Mouse (Mus musculus): ENCODE measurements around the gene Soga3. TPM values are rescaled to one million over a fixed set of nuclear protein-coding genes. Genes with fewer than 3 reads are reported as not detected.
A peak's percentile ranks its signal among the peaks of the same experiment; 100 is the strongest.

Soga3 gene
- total RNA-seq (2014; fragmentation: Nextera tagmentation): not detected in 2 replicates
- total RNA-seq (2017): not detected in 2 replicates

DNA sequence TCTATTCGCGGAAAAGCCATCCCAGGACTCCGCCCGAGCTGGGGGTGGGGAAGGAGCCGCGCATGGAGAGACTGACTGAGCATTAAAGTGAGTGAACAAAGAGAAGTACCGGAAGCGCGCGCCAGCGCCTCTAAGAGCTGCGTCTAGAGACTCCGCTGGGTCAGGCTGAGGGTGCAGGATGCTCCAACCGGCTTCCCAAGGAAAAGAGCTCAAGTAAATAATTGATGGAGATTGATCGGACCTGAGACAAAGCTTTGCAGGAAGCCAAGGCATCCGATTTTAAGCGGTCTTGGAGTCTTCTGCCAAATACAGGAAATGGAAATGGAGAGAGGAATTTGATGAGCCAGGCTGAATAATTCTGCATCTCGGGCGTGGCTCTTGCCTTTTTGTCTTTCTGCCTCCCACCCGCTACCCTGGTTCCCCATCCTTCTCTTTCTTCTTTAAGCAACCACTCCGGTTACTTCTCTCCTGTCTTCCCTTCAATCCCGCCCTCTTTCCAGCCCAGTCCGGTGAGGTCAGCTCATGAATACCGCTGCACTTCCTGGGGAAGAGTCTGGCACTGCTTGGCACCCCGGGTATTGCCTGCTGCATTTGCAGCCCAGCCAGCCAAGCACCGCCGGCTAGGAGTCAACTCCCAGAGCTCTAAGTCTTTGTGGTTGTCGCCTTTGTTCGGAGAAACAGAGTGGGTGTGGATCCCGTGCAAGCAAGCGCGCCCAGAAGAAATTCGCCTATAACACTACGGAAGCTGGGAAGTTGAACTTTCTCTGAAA, at the start of gene Soga3:
TSS of gene Soga3 (plus strand) at position 274 of the 770 bp plus-strand sequence.
- ATAC-seq (replicated peaks; ENCODE audit: low FRiP score, low TSS enrichment, poor library complexity, severe bottlenecking): no peak

DNA sequence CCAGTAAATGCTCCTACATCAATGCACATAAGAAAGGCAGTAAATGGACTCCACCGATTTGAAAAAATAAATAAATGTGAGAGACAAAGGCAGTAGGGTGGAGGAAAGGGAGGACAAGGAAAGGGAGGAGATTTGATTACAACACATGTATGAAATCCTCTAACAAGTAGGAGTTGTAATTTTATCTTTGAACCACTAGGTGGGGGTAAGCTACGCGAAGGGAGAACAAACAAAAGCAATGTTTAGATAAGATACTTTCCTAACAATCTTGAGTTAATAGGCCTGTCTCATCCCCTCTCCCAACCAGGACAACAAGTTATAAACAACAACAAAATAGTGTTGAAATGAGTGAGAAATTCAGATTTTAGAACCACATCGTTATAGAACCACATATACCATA, 36.7 kb upstream of the Soga3 start:
- ATAC-seq (replicated peaks; ENCODE audit: low FRiP score, low TSS enrichment, poor library complexity, severe bottlenecking): peak; percentile 52; the same call in 1 of the 2 replicates

DNA sequence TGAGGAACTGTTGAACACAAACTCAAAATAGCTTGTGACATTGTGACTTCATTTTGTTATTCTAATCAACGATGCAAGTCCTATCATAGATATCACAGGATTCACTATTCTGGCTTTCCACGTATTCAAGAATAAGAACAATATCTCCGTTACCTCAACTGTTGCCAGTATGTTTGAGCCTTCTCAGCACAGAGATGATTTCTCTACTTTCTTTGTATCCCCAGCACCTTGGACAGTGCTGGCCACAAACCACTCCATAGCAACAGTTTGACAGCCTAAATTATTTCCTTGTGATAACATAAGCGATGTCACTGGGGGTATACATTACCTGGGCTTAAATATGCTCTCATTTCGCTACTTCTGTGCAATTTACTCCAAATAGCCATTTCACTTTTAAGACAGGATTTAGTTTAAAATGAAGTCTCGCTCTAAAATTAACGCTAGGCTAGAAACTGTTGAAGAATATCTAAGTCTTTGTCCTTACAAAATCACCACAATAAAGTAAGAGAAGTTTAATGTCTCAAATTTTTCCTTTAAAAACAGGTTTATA, 1.0 kb upstream of the Soga3 start:
- ATAC-seq (replicated peaks; ENCODE audit: low FRiP score, low TSS enrichment, poor library complexity, severe bottlenecking): no peak

DNA sequence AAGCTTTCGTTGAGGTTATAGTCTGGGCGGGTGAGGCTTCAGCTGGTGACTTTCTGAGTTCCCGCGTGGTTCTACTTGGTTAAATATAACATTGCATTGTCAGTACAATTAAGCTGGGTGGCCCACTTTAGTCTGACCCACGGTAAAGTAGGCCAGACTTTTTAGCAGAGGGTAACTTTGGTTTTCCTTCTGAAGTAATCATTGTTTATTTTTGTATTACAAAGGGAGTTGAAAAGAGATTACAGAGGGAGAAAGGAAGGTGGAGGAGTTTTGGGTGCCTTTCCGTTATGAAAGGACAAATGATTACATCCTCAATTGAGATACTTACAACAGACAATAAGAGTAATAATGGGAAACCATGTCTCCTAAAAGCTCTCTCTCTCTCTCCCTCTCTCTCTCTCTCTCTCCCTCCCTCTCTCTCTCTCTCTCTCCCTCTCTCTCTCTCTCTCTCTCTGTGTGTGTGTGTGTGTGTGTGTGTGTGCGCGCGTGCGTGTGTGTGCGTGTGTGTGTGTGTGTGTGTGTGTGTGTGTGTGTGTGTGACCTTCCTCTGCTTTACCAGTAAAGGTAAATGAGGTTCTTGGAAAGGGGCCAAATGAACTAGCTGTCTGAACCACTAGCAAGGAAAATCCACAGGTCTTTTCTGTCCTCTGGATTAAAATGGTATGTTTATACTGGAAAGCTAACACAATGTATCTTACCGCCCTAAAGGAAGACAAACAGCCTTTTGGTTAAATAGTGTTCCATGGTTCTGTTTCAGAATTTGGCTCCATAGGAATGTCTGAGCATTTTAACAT, 1.2 kb downstream of the Soga3 start:
- no peak for ATAC-seq (replicated peaks; ENCODE audit: low FRiP score, low TSS enrichment, poor library complexity, severe bottlenecking)

DNA sequence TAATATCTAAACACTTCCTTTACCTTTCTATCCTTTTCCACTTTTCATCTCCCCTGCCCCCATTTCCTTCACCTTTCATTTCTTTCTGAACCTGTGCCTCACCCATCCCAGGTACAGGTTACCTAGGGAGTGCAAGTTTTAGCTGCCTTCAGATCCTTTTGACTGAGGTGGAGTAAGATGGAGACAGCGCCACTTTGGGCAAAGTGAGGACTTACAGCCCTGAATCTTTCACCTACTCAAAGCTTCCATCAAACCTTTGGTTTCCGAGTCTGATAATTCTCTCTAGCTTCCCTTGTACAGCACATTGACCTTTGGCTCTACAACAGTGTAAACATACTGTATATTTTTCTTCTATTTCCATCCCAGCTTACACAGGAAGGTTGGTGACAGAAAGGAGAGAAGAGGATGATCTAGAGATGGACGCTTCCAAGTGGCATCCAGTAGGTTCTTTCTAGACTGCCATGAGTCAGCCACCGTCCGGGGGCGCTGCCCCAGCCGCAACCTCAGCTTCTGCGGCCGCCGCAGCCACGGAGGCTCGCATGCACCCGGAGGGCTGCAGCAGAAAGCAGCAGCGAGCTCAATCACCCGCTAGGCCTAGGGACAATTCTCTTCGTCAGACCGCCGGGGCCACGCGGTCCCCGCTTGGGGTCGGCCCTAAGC, 2.7 kb downstream of the Soga3 start:
- ATAC-seq (replicated peaks; ENCODE audit: low FRiP score, low TSS enrichment, poor library complexity, severe bottlenecking): no peak

DNA sequence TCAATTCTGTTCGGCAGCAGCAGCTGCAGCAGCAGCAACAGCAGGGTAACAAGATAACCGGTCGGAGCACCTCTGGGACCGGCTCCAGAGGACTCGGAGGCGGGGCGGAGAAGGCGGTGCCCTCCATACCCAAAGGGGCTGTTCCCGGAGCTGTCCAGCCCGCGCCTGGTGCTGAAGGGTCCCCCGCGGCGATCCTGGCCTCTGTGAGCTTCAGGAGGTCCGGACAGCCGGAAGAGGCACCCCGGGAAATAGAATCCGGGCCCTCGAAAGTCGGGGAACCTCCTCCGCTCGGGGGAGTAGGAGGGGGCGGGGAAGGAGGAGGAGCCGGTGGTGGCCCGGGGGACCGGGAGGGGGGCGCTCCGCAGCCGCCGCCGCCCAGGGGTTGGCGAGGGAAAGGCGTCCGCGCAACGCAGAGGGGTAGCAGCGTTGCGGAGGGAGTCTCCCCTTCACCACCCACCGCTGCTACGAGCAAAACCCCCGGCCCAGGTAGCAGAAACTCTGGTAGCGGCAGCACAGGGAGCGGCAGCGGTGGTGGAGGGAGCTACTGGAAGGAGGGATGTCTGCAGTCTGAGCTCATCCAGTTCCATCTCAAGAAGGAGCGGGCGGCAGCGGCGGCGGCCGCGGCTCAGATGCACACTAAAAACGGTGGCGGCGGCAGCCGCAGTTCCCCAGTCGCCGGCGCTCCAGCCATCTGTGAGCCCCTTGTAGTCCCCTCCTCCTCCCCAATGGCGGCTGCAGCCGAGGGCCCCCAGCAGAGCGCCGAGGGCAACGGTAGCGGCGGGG, 3.4 kb downstream of the Soga3 start:
- peak; percentile 100 for ATAC-seq (replicated peaks; ENCODE audit: low FRiP score, low TSS enrichment, poor library complexity, severe bottlenecking)

DNA sequence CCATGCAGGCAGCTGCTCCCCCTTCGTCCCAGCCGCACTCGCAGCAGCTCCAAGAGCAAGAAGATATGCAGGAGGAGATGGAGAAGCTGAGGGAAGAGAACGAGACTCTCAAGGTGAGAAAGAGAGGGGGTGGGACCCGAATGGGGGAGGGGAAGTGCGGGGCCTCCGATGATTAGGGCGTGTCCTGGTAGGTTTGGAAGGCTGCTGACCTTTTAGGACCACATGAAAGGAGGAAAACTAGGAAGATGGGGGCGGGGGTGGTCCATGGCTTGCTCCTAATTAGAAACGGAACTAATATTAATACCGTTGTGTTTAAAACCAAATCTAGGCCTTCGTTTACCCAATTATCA, 4.0 kb downstream of the Soga3 start:
- no peak for ATAC-seq (replicated peaks; ENCODE audit: low FRiP score, low TSS enrichment, poor library complexity, severe bottlenecking)

DNA sequence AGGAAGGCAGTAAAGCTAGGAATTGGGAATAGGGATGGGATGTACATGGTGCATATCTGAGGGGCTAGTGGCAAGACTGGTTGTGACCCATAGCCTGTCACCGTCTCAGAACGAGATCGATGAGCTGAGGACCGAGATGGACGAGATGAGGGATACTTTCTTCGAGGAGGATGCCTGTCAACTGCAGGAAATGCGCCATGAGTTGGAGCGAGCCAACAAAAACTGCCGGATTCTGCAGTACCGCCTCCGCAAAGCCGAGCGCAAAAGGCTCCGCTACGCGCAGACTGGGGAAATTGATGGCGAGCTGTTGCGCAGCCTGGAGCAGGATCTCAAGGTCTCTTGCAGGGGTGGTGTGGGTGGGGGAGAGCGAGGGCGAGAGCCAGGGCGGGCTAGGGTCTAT, 4.4 kb downstream of the Soga3 start:
- no peak for ATAC-seq (replicated peaks; ENCODE audit: low FRiP score, low TSS enrichment, poor library complexity, severe bottlenecking)

DNA sequence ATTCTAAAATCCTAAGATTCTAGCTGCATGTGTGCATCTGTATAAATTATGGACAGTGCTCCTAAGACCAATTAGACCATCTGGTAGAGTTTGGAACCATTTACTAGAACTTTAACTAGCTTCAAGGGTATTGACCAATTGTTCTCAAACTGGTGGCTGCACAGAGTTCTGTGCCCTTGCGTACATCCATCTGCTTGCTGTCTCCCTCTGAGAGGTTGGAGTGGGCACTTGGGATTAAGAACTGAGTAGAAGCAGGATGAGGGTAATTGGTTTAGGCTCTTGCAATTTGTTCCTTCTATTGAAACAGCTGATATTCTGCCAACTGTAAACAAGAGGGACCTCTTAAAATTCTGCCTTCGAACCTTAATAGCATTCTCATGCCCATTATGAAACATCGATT, 11.7 kb downstream of the Soga3 start:
- no peak for ATAC-seq (replicated peaks; ENCODE audit: low FRiP score, low TSS enrichment, poor library complexity, severe bottlenecking)

DNA sequence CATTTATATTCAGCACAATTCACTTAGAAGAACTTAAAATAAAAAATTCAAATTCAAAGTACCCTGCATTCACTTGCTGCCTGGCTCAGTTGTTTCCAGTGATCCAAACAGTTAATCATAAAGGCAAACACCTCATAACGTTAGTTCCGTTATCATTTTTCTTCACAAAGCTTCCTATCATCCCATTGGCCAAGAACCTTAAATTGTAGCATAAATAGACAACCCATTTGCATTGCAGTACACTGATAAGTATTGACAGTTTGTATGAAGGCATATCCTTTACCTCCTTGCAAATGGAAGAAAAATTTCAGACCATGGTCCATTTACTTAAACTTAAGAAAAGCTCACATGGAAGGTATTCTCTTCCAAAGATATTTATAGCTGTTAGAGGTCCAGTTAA, 18.0 kb downstream of the Soga3 start:
- ATAC-seq (replicated peaks; ENCODE audit: low FRiP score, low TSS enrichment, poor library complexity, severe bottlenecking): no peak

DNA sequence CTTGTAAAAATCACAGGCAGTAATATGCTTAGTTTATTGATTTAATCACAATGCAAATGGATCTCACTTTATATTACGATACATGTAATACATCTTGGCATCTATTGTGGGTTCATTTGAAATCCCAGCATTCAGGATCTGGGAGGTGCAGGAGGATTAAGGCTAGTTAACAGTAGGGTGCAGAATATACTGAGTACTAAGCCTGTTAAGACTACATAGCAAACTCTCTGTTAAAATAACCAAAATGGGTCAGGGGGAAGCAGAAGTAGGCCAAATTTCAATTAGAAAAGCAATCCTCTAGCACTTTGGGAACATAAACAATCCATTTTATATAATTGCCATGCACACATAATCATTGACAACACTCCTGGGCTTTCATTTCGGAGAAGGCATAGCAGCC, 30.1 kb downstream of the Soga3 start:
- no peak for ATAC-seq (replicated peaks; ENCODE audit: low FRiP score, low TSS enrichment, poor library complexity, severe bottlenecking)

DNA sequence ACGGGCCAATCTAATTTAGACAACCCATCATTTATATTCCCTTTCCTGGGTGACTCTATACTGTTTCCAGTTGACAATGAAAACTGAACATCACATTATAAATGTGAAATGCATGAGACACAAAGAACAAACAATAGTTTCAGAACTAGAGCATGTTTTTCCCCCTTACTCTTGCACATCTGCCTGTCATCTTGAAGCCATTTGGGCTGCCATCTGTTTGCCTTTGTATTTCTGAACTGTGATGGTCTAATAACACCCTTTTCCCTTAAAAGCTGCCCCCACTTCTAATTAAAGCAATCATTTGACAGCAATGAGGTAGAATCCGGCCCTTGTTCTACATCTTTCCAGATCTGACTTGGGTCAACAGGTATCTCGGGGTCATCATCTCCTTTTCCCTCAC, 32.0 kb downstream of the Soga3 start:
- ATAC-seq (replicated peaks; ENCODE audit: low FRiP score, low TSS enrichment, poor library complexity, severe bottlenecking): no peak

DNA sequence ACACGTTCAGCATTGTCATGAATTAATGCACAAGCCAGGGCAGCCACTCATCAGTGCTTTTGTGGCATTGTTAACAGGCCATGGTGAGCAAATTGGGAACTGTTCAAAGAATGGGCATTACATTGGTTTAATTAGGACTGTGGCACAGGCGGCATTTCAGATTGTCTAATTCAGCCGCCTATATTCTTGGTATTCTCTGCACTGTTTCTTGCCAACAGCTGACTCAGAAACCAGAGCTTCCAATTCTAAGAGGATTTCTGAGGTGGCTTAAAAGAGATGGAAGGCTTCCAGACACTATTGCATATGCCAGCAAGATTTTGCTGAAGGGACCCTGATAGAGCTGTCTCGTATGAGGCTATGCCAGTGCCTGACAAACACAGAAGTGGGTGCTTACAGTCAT, 33.2 kb downstream of the Soga3 start:
- no peak for ATAC-seq (replicated peaks; ENCODE audit: low FRiP score, low TSS enrichment, poor library complexity, severe bottlenecking)

DNA sequence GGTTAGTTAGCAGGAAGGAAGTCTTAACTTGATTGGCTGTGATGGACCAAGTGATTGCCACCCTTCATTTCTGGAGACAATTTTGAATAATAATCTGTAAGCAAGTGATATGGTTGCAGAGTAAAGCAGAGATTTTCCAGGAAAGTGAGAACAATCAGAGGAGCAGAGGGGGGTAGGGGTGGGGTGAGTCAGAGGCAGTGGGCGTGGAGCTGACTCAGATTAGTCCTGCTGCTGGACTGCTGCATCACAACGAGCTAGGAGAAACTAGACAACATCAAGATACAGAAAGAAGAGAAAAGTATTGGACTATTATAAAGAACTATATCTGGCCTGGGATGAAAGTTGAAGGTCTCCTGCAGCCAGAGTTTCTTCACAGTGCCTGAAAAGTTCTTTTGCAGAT, 34.4 kb downstream of the Soga3 start:
- ATAC-seq (replicated peaks; ENCODE audit: low FRiP score, low TSS enrichment, poor library complexity, severe bottlenecking): no peak

DNA sequence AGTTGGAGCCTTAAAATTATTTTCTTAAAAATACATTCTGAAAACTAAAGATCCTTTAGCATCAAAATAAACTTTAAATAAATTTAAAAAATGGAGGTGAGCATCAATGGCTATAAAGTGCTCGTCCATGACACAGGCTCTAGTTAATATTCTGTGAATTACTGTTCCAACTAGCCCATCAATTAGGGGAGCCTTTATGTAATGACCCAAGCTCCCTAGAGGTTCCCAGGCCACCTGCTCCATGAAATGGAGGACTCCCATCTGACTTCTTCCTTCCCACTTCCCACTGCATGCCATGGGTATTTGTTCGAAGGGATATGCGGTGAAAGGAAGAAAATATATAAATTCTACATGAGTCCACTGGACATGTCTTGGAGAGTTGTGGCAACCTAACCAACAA, 36.6 kb downstream of the Soga3 start:
- ATAC-seq (replicated peaks; ENCODE audit: low FRiP score, low TSS enrichment, poor library complexity, severe bottlenecking): no peak

DNA sequence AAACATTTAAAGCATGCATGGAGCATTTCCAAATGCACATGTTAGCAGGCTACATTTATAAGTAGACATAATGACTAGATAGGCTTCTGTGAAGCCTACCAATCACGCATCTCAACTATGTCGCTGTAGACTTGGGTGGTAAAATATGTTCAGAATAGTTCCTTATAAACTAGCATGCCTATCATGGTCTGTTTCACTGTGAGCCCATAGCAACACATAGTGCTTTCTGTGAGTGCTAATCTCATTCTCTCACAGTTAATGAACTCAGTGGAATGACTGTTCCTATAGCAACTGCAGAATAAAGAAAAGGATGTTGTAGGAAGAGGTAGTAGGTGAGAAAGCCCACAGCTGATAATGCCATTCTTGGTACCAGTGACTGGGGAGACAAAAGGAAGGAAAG, 37.4 kb downstream of the Soga3 start:
- no peak for ATAC-seq (replicated peaks; ENCODE audit: low FRiP score, low TSS enrichment, poor library complexity, severe bottlenecking)

DNA sequence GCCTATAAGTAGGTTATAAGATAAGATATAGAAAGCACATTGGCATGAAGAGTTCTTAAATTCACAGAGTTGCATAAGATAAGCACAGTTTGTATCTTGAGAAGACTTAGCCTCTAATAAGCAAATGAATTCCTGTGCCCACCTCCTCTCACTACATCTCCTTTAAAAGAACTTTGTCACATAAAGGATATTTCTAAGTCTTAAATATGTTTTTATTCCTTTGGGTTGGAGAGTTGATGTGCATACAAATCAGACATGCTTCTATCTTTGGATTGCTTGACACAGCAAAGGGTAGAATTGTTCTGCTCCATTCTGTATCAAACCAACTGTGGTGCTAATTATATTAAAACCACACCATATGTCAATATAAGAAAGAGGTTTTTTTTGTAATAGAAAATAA, 50.1 kb downstream of the Soga3 start:
- no peak for ATAC-seq (replicated peaks; ENCODE audit: low FRiP score, low TSS enrichment, poor library complexity, severe bottlenecking)

DNA sequence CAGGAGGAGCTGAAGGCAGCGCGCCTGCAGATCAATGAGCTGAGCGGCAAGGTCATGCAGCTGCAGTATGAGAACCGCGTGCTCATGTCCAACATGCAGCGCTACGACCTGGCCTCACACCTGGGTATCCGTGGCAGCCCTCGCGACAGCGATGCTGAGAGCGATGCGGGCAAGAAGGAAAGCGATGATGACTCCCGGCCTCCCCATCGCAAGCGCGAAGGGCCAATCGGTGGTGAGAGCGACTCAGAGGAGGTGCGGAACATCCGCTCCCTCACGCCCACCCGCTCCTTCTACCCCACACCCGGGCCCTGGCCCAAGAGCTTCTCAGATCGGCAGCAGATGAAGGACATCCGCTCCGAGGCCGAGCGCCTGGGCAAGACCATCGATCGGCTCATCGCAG, 53.2 kb downstream of the Soga3 start:
- no peak for ATAC-seq (replicated peaks; ENCODE audit: low FRiP score, low TSS enrichment, poor library complexity, severe bottlenecking)

DNA sequence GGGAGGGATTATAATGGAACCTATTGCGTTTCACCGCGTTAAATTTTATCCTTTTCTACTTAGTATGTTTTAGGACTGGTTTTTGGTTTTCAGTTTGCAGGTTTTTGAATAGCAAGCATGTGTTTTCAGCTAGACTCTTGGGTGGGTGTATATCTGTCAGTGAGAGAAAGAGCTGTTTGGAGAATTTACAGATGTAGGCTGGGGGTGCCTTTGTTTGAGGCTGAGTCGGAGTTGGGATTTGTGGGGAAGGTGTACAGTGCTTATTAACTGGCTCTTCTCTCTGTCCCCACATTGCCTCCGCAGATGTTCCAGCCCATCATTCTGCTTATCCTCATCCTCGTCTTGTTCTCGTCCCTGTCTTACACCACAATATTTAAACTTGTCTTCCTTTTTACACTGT, 55.0 kb downstream of the Soga3 start, which contains the start of gene Gm49353:
TSS of gene Gm49353 (plus strand) at position 313 of the 400 bp plus-strand sequence.
- ATAC-seq (replicated peaks; ENCODE audit: low FRiP score, low TSS enrichment, poor library complexity, severe bottlenecking): no peak

All from megakaryocyte-erythroid progenitor cell, adult 5-6 weeks (primary cell).